ENCODE assay signal across 8 mouse cellular contexts in the genomic region with DNA sequence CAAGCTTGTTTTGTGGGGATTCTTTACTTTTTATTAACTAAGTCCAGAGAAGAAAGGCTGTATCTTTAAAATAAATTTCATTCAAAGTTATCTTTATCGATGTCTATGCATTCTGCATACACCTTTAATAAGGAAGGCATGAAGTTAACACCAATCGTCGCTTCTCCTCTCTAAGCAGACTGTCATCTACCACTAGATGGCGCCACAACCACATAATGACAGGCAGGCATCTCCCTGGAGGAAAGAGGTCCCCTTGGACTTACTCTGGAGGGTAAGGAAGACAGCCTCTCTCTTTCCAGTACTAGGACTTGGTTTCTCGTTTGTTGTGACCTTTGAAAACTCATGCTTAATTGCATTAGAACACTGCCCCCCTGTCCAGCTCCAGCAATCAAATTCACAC. TPM values are rescaled to one million over a fixed set of nuclear protein-coding genes. Genes with fewer than 3 reads are reported as not detected.
DNase-seq lines count a peak whose midpoint lies in the region; ATAC-seq and TF ChIP-seq lines count a peak whose summit lies in the region.
"Had no signal": no experiment of that assay in that cellular context is flagged by ENCODE, and none has a peak within 500 bp of the region (broad histone marks: within the 10 kb centered on the region; RNA-seq: fewer than 3 reads in every experiment).

No protein-coding gene starts in this region.

- 0 out of 2 replicates have a peak, but pooled peaks cover 1% of the 10 kb centered on the region for H3K27me3 ChIP-seq in liver, postnatal 0 days (ENCODE audit: insufficient read depth, low read length)

- ATAC-seq in liver, postnatal 0 days: no peak

- peak; percentile 7 to 8 for DNase-seq in CD8-positive naive resting alpha-beta T cell, adult 2 months (ENCODE audit: low read depth in 2 of 2, low spot score in 2 of 2)
- peak; percentile 61 for DNase-seq in Muller cell, postnatal 12 days (ENCODE audit: inconsistent ontology term)
- peak; percentile 87 to 90 for DNase-seq in cerebellum, postnatal 10 days
- DNase-seq in frontal cortex, postnatal 14 days (ENCODE audit: low spot score in 2 of 2): peak; percentile 38 to 73
- peak; percentile 68 to 84 for DNase-seq in kidney, postnatal 36 days
- peak; percentile 74 for DNase-seq in liver, postnatal 0 days
- DNase-seq in right cerebral cortex, postnatal 10 days (ENCODE audit: low spot score in 2 of 2): peak; percentile 76 to 90

- WGBS in liver, postnatal 0 days (ENCODE audit: insufficient replicate concordance): 6% methylated on average over 5 of the region's 5 CpGs

- no peak overlapping the region for H3K27ac ChIP-seq in liver, postnatal 0 days (ENCODE audit: low read depth)
- H3K27ac ChIP-seq: hindbrain, embryonic 15.5 days had no signal

- H3K4me3 ChIP-seq in liver, postnatal 0 days (ENCODE audit: low read depth, low read length): no peak overlapping the region
- H3K4me3 ChIP-seq: hindbrain, embryonic 15.5 days had no signal

- TF ChIP-seq CTCF in liver, postnatal 0 days (IDR thresholded peaks at IDR 0.05; ENCODE audit: low read depth): peak; percentile 88

- H3K4me2 ChIP-seq in liver, postnatal 0 days (ENCODE audit: low read depth, low read length): no peak overlapping the region
- H3K4me2 ChIP-seq: hindbrain, embryonic 15.5 days had no signal

- no peak for TF ChIP-seq EP300 in liver, postnatal 0 days (IDR thresholded peaks at IDR 0.05; ENCODE audit: low read depth)

- no peaks in the 10 kb centered on the region for H3K9me3 ChIP-seq in liver, postnatal 0 days (ENCODE audit: low read length)
- H3K9me3 ChIP-seq: hindbrain, embryonic 15.5 days had no signal

- no peaks in the 10 kb centered on the region for H3K36me3 ChIP-seq in liver, postnatal 0 days (replicated peaks; ENCODE audit: insufficient read depth, low read length)
- H3K36me3 ChIP-seq: hindbrain, embryonic 15.5 days had no signal

- no peak overlapping the region for H3K9ac ChIP-seq in liver, postnatal 0 days (replicated peaks)
- H3K9ac ChIP-seq: hindbrain, embryonic 15.5 days had no signal

- no peaks in the 10 kb centered on the region for H3K4me1 ChIP-seq in liver, postnatal 0 days (ENCODE audit: insufficient read depth)
- H3K4me1 ChIP-seq: hindbrain, embryonic 15.5 days had no signal

RNA-seq across cellular contexts. Expression of a gene that starts 6.7 kb away (rescaled TPM):
- not detected in 2 replicates for polyA plus RNA-seq in liver, postnatal 0 days (2015; fragmentation: Nextera tagmentation; extraction: Ambion mirVana)

Comparison
In these comparisons a context has a peak if more than half of its experiments do, and no peak if none do; other contexts are left out.
1. DNase-seq: peak in every context shown above with its lines; median percentile 88 in cerebellum, postnatal 10 days; 83 in right cerebral cortex, postnatal 10 days; 76 in kidney, postnatal 36 days; 74 in liver, postnatal 0 days; 61 in Muller cell, postnatal 12 days; 56 in frontal cortex, postnatal 14 days; 8 in CD8-positive naive resting alpha-beta T cell, adult 2 months.